Mouse (Mus musculus) gastrocnemius, postnatal 36 days (tissue): ENCODE results near the gene Olfr1371. TPM values are rescaled to one million over a fixed set of nuclear protein-coding genes. Genes with fewer than 3 reads are reported as not detected.
A peak's percentile ranks its signal among the peaks of the same experiment; 100 is the strongest.

ENCODE experiments used
- DNase-seq, 2 experiments: peaks; one replicate each; pipeline ENCODE4 v3.0.0; 2022
- intact Hi-C: fragments of 180-260 bp; cut with DNase I; formaldehyde crosslinking; loops from one replicate; pipeline ENCODE4 v1.15.1; 2025
- long read RNA-seq, 2 experiments: library from polyadenylated mRNA; stranded (forward); transcript quantifications; one replicate each; pipeline ENCODE4 v2.0.0; 2021
- total RNA-seq, 2 experiments: library from RNA; stranded (reverse); gene quantifications; 2 replicates each; pipeline ENCODE4 v1.2.3; 2021

Olfr1371 gene
- not detected for total RNA-seq
- long read RNA-seq, experiment 1, result 0 reads
- long read RNA-seq, experiment 2, result 0 reads

GRCm38 (mm10) chr11:52213887-52214286, at the start of gene Olfr1371:
Gene Olfr1371, minus strand, starts transcription at chr11:52213987.
- intact Hi-C loops, result no loop called here

GRCm38 (mm10) chr11:52262338-52262737, 48.6 kb upstream of the Olfr1371 start:
- intact Hi-C loops, result no loop called here
- peak in 1 of 2 experiments; percentile 9 for DNase-seq

More at GRCm38 (mm10) chr11:52213887-52214286, at the start of gene Olfr1371:
- no peak for DNase-seq

GRCm38 (mm10) chr11:52261937-52262336, 48.1 kb upstream of the Olfr1371 start:
- DNase-seq, result peak; percentile 35 to 44
- intact Hi-C loops, result loop anchor here (2.0 kb wide), 1 partner anchor 77 kb away; no protein-coding TSS in a partner anchor

GRCm38 (mm10) chr11:52260878-52261277, 47.1 kb upstream of the Olfr1371 start:
- peak in 1 of 2 experiments; percentile 8 for DNase-seq
- intact Hi-C loops, result loop anchor here (2.0 kb wide), 1 partner anchor 78 kb away; no protein-coding TSS in a partner anchor

- intact Hi-C loops, result no loop called here
- no peak for DNase-seq
These were observed 44.9 kb upstream of the Olfr1371 start for GRCm38 (mm10) chr11:52258711-52259110.

- intact Hi-C loops, result no loop called here
- peak in 1 of 2 experiments; percentile 9 for DNase-seq
These were observed 43.6 kb upstream of the Olfr1371 start for GRCm38 (mm10) chr11:52257376-52257775.

GRCm38 (mm10) chr11:52255077-52255476, 41.3 kb upstream of the Olfr1371 start:
- intact Hi-C loops, result no loop called here
- peak in 1 of 2 experiments; percentile 6 for DNase-seq

GRCm38 (mm10) chr11:52253674-52254375, 40.0 kb upstream of the Olfr1371 start:
- peak; percentile 49 to 51 for DNase-seq
- intact Hi-C loops, result loop anchor here (1.0 kb wide), 1 partner anchor 43 kb away; no protein-coding TSS in a partner anchor

GRCm38 (mm10) chr11:52252692-52253091, 38.9 kb upstream of the Olfr1371 start:
- intact Hi-C loops, result loop anchor here (1.0 kb wide), 1 partner anchor 45 kb away; no protein-coding TSS in a partner anchor
- DNase-seq, result peak in 1 of 2 experiments; percentile 7

- no peak for DNase-seq
- intact Hi-C loops, result no loop called here
These were observed 38.0 kb upstream of the Olfr1371 start for GRCm38 (mm10) chr11:52251770-52252169.

GRCm38 (mm10) chr11:52249452-52249851, 35.7 kb upstream of the Olfr1371 start:
- no peak for DNase-seq
- intact Hi-C loops, result no loop called here

GRCm38 (mm10) chr11:52240898-52241542, 27.2 kb upstream of the Olfr1371 start:
- intact Hi-C loops, result no loop called here
- no peak for DNase-seq

GRCm38 (mm10) chr11:52234509-52234908, 20.7 kb upstream of the Olfr1371 start:
- intact Hi-C loops, result no loop called here
- DNase-seq, result no peak

GRCm38 (mm10) chr11:52233906-52234305, 20.1 kb upstream of the Olfr1371 start:
- intact Hi-C loops, result no loop called here
- no peak for DNase-seq

GRCm38 (mm10) chr11:52233043-52233653, 19.4 kb upstream of the Olfr1371 start:
- intact Hi-C loops, result no loop called here

GRCm38 (mm10) chr11:52231606-52232541, 18.1 kb upstream of the Olfr1371 start, which contains the start of gene Skp1a:
Gene Skp1a, plus strand, starts transcription at chr11:52231995.
- peak; percentile 90 to 96 for DNase-seq
- intact Hi-C loops, result no loop called here

More at GRCm38 (mm10) chr11:52233043-52233653, 19.4 kb upstream of the Olfr1371 start:
- no peak for DNase-seq

- intact Hi-C loops, result no loop called here
- no peak for DNase-seq
These were observed 16.9 kb upstream of the Olfr1371 start for GRCm38 (mm10) chr11:52230694-52231093.

- no peak for DNase-seq
- intact Hi-C loops, result loop anchor here (10.0 kb wide), 1 partner anchor 116 kb away; no protein-coding TSS in a partner anchor
These were observed 15.1 kb upstream of the Olfr1371 start for GRCm38 (mm10) chr11:52228722-52229448.
